Mouse (Mus musculus): ENCODE data around the gene Atp10a.

The Atp10a gene

GRCm38 (mm10) chr7:58742009-58742408 lies 86.0 kb downstream of the Atp10a start:
- no peak for DNase-seq

GRCm38 (mm10) chr7:58742648-58743047 lies 86.7 kb downstream of the Atp10a start:
- no peak for DNase-seq

GRCm38 (mm10) chr7:58743362-58744320 lies 87.7 kb downstream of the Atp10a start:
- no peak for DNase-seq

- no peak for DNase-seq
These were observed 90.9 kb downstream of the Atp10a start for GRCm38 (mm10) chr7:58746817-58747216.

- no peak for DNase-seq
These were observed 94.1 kb downstream of the Atp10a start for GRCm38 (mm10) chr7:58749904-58750612.

- DNase-seq, result no peak
These were observed 96.1 kb downstream of the Atp10a start for GRCm38 (mm10) chr7:58752041-58752440.

- no peak for DNase-seq
These were observed 98.1 kb downstream of the Atp10a start for GRCm38 (mm10) chr7:58754076-58754475.

GRCm38 (mm10) chr7:58754536-58754935 lies 98.6 kb downstream of the Atp10a start:
- DNase-seq, result no peak

- no peak for DNase-seq
These were observed 99.1 kb downstream of the Atp10a start for GRCm38 (mm10) chr7:58755083-58755482.

GRCm38 (mm10) chr7:58755846-58756245 lies 99.9 kb downstream of the Atp10a start:
- no peak for DNase-seq

GRCm38 (mm10) chr7:58757331-58757730 lies 101.4 kb downstream of the Atp10a start:
- DNase-seq, result no peak

GRCm38 (mm10) chr7:58758396-58758795 lies 102.4 kb downstream of the Atp10a start:
- DNase-seq, result no peak

GRCm38 (mm10) chr7:58759265-58759664 lies 103.3 kb downstream of the Atp10a start:
- no peak for DNase-seq

- peak; percentile 65 for DNase-seq
These were observed 111.3 kb downstream of the Atp10a start for GRCm38 (mm10) chr7:58767257-58767656.

- DNase-seq, result no peak
These were observed 112.3 kb downstream of the Atp10a start for GRCm38 (mm10) chr7:58768253-58768652.

GRCm38 (mm10) chr7:58770254-58770653 lies 114.3 kb downstream of the Atp10a start:
- DNase-seq, result peak; percentile 37

- no peak for DNase-seq
These were observed 116.2 kb downstream of the Atp10a start for GRCm38 (mm10) chr7:58772048-58772690.

- DNase-seq, result no peak
These were observed 123.2 kb downstream of the Atp10a start for GRCm38 (mm10) chr7:58779146-58779545.

- no peak for DNase-seq
These were observed 131.0 kb downstream of the Atp10a start for GRCm38 (mm10) chr7:58786986-58787385.

- DNase-seq, result no peak
These were observed 131.6 kb downstream of the Atp10a start for GRCm38 (mm10) chr7:58787585-58787984.

GRCm38 (mm10) chr7:58788424-58789261 lies 132.7 kb downstream of the Atp10a start:
- peak; percentile 14 for DNase-seq

GRCm38 (mm10) chr7:58797281-58797680 lies 141.3 kb downstream of the Atp10a start:
- DNase-seq, result no peak

Measured in right cerebral cortex, postnatal 4 days (tissue).